Mouse (Mus musculus): ENCODE results near the gene Prph2.
A peak's percentile ranks its signal among the peaks of the same experiment; 100 is the strongest.

Gene Prph2

DNA sequence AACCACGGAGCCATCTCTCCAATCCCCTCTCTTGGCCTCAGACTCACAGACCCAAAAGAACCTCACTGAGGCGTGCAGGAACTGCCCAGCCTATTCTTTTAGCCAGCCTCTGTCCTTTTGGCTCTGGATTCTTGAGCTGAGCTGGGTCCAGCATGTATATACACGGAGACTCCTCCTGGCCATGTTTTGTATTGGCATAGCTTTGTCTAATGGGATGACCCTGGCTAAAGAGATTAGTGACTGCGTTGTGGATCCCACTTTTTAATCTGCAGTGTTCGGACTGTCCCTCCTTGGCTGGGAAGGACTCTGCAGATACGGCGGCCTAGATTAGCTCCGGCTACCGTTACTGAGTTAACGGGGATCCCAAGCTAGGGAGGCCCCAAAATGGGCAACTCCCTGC, at the start of gene Prph2:
TSS of gene Prph2 (plus strand) at position 274 of the 400 bp plus-strand sequence.
- no peak for DNase-seq (ENCODE audit: low spot score)

GRCm38 (mm10) chr17:46864566-46865195, 45.6 kb upstream of the Prph2 start:
- DNase-seq (ENCODE audit: low spot score), result no peak

- DNase-seq (ENCODE audit: low spot score), result no peak
These were observed 43.4 kb upstream of the Prph2 start for GRCm38 (mm10) chr17:46866836-46867235.

GRCm38 (mm10) chr17:46870204-46870798, 40.0 kb upstream of the Prph2 start:
- no peak for DNase-seq (ENCODE audit: low spot score)

- DNase-seq (ENCODE audit: low spot score), result no peak
These were observed 39.3 kb upstream of the Prph2 start for GRCm38 (mm10) chr17:46870913-46871312.

GRCm38 (mm10) chr17:46872806-46873205, 37.5 kb upstream of the Prph2 start:
- no peak for DNase-seq (ENCODE audit: low spot score)

DNA sequence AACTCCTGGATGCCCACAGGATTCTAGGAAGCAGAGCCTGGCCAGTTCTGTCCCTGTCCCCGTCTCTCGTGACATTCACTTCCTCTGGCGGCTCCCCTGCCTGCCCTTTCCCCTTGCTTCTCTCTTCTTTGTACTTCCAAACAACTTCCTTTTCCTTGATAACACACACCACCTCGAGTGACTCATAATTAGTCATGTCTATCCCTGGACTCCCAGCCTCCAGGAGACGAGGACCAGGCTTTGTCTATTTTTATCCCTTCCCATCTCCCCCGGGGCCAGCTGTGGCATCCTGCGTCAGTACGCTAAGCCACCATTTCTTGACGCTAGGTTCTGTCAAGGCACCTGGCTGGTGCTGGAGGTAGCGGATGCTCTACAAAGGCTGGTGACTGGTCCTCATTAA, 36.1 kb upstream of the Prph2 start:
- DNase-seq (ENCODE audit: low spot score), result no peak

- no peak for DNase-seq (ENCODE audit: low spot score)
These were observed 34.6 kb upstream of the Prph2 start for GRCm38 (mm10) chr17:46875626-46876025.

- no peak for DNase-seq (ENCODE audit: low spot score)
These were observed 33.8 kb upstream of the Prph2 start for GRCm38 (mm10) chr17:46876371-46876950.

GRCm38 (mm10) chr17:46877061-46877460, 33.2 kb upstream of the Prph2 start:
- no peak for DNase-seq (ENCODE audit: low spot score)

DNA sequence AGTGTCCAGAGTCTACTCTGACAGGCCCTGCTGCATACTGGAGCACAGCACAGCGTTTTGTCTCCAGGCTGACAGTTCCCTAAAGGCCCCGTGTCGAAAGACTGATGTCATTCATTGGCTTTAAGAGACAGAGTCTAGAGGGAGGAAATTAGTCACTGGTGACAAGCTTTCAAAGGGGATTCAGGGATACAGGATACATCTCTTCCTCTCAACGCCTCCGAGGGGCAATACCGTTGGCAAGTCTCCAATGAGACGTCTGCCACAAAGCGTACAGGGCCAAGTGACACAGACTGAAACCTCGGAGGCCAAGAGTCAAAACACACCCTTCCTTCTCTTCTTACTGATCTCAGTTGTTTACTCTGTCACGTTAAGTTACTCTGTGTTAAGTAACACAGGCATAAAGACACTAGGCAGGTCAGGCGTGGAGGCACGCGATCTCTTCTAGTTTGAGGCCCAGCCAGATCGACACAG, 30.4 kb upstream of the Prph2 start:
- no peak for DNase-seq (ENCODE audit: low spot score)

DNA sequence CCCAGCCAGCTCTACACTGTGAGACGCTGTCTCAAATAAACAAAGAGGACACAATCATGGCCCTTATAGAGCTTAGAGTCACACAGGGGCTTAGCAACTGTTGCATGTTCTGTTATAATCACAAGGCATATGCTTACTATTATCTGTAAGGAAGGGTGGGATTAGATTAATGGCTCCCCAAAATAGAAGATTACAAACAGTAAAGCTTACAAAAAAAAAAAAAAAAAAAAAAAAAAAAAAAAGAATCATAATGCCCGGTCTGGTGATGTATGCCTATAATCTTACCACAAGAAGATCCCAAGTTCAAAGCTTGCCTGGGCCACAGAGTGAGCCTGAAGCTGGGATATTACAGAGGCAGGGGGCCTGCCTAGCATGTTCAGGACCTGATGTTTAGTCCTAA, 29.9 kb upstream of the Prph2 start:
- DNase-seq (ENCODE audit: low spot score), result no peak

DNA sequence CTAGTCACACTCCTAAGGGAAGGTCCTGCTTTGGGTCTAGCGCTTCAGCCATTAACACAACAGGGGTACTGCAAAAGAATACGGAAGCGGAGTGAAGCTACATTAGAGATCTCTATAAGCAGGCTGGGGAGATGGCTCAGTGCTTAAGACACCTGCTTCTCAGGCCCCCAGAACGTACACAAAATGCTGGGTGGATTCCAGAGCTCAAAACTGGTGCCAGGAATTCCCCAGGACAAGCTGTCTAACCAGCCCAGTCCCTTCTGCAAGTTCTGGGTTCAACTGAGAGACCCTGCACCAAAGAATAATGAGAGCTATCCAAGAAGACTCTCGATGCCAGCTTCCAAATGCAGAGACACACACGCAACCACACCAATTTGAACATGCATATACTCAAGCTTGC, 28.5 kb upstream of the Prph2 start:
- no peak for DNase-seq (ENCODE audit: low spot score)

DNA sequence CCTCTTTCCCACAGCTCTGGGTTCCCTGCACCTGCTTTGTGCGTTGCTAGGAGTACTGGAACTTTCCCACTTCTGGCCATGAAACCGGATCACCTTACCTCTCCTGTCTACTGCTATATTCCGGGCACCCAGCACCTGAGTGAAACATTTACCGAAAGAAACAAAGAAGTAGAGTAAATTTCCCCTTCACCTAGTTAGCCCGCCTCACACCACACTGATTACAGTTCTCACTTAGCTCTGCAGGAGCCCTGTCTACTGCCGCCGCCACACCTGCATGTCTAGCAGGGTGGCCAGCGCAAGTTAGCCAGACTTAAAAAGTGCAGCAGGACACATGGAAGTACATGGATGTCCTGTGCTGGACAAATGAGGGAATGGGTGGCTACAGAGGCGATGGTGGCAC, 27.2 kb upstream of the Prph2 start:
- DNase-seq (ENCODE audit: low spot score), result no peak

DNA sequence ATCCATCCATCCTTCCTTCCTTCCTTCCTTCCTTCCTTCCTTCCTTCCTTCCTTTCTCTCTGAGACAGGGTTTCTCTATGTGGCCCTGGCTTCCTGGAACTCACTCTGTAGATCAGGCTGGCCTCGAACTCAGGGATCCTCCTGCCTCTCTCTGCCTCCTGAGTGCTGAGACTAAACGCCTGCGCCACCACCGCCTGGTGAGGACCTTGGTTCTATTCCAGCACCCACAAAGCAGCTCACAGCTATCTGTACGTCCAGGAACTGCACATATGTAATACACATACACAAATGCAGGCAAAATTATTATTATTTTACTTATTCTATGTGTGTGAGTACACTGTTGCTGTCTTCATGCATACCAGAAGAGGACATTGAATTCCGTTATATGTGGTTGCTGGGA, 25.5 kb upstream of the Prph2 start:
- no peak for DNase-seq (ENCODE audit: low spot score)

DNA sequence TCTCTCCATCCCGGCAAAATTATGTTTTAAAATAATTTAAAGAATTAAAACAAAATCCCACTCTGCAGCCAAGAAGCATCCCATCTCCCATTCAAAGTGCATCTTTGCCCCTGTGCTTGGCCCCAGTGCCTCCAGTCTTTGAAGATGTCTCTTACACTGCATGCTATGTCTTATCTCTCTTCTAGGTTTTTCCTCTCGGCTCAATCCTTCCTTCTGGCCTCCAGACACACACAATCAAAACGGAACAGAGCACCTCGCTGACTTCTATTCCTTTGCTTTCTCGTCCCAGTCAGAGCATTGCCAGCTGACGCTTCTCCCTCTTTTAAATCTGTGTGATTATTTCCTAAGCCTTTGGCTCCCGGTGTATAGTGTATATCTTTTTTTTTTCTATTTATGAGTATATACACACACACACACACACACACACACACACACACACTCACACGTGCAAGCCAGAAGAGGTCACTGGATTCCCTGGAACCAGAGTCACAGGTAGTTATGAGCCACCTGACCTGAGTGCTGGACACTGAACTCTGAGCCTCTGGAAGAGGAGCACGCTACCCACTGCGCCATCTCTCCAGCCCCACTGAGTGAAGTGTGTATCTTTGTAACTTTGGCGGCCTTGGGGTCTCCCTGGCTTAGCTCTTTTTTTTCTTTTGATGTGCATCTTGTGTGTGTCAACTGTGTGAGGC, 24.9 kb upstream of the Prph2 start:
- DNase-seq (ENCODE audit: low spot score), result no peak

DNA sequence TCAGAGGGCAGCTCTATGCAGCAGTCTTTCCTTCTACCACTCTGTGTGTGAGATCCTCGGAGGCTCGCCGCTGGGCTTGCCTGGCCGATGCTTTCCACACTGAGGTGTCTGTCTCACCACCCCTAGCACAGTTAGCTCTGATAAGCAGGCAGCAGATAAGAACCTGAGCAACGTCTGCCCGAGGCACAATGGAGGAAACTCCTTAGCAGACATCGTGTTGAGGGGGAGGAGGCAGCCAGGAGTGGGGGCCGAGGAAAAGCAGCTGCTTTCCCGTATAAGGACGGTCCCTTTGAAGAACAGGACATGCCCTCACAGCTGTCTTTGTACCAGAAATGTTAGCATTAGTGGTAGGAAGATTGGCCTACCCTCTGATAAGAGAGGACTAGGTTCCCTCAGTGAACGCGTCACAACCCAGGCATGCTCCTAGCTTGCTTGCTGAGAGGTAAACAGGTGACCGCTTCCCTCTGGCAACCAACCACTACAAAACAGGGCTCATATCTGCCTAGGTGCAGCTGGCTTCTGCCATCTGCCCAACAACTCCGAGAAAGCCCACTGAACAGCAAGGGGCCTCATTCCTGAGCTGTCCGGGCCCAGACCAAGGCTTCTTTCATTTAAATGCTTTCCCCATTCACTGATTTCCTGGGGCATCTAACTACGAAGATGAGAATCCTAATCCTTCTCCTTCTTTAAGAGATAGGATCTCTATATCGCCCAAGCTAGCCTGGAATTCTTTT, 24.2 kb upstream of the Prph2 start:
- no peak for DNase-seq (ENCODE audit: low spot score)

- DNase-seq (ENCODE audit: low spot score), result no peak
These were observed 21.6 kb upstream of the Prph2 start for GRCm38 (mm10) chr17:46888511-46889212.

DNA sequence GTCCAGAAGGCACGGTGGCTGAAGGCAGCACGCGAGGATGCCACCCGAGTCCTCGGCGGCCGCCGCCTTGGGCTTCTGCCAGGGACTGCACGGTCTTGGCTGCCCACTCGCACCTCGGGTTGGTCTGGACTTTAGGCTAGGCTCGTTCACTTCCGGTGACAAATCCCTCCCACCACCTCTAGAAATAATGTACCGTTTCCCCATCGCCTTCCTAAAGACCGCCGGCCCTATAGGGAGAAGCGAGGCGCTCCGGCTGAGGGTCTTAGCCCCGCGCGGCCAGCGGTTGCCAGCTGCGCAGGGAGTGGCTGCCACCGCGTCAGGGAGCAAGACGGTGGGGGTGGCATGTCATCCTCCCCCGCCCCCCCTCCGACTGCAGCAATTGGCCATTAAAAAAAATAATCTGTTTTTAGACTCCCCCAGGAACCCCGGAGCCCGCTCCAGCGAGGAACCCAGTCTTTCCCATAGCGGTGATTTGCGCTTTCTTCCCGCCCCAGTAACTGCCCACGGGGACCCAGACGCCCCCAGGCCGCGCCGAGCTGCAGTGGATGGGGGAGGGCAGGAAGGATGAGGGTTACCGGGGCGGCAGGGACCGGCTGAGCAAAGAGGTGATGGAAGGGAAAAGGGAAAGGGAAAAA, 20.7 kb upstream of the Prph2 start:
- DNase-seq (ENCODE audit: low spot score), result peak; percentile 36

- peak; percentile 92 for DNase-seq (ENCODE audit: low spot score)
These were observed 20.0 kb upstream of the Prph2 start, which contains the start of gene Tbcc for GRCm38 (mm10) chr17:46890116-46890815. Gene Tbcc, plus strand, starts transcription at chr17:46890684.

All from urinary bladder, postnatal 10 days (tissue).